Mouse (Mus musculus) megakaryocyte, embryonic 14.5 days (primary cell): ENCODE results near the gene Dusp6. TPM values are rescaled to one million over a fixed set of nuclear protein-coding genes. Genes with fewer than 3 reads are reported as not detected.
A peak's percentile ranks its signal among the peaks of the same experiment; 100 is the strongest.

Source experiments
- H3K27me3 ChIP-seq: replicated peaks from 2 replicates; pipeline ENCODE3; 2012; ENCODE audit warnings: inconsistent platforms
- H3K36me3 ChIP-seq: replicated peaks from 2 replicates; pipeline ENCODE3; 2012; ENCODE audit warnings: low read length, inconsistent platforms, mixed read lengths
- H3K4me1 ChIP-seq: 2 replicates; pipeline ENCODE4 v1.6.1; 2012; ENCODE audit warnings: inconsistent platforms
- H3K4me3 ChIP-seq: replicated peaks from 2 replicates; pipeline ENCODE3; 2012; ENCODE audit warnings: moderate library complexity, mild to moderate bottlenecking, inconsistent platforms
- H3K9me3 ChIP-seq: 2 replicates; pipeline ENCODE4 v1.6.1; 2012; ENCODE audit warnings: inconsistent platforms
- FLI1 ChIP-seq: IDR thresholded peaks from 2 replicates; pipeline ENCODE4 v1.6.1; 2012; ENCODE audit warnings: low read length, inconsistent platforms, mixed read lengths
- GATA1 ChIP-seq: IDR thresholded peaks from 3 replicates; pipeline ENCODE4 v1.6.1; 2012; ENCODE audit warnings: mixed read lengths, low read length, inconsistent platforms, borderline replicate concordance
- polyA plus RNA-seq: library from polyadenylated mRNA; stranded (reverse); fragments of >175 nt; gene quantifications from 2 replicates; pipeline ENCODE4 v1.2.3, GENCODE M21; 2012; ENCODE audit warnings: low replicate concordance; ENCODE audit not compliant: insufficient read depth

The Dusp6 gene
- polyA plus RNA-seq, 1 experiment, result 9.2 TPM

DNA sequence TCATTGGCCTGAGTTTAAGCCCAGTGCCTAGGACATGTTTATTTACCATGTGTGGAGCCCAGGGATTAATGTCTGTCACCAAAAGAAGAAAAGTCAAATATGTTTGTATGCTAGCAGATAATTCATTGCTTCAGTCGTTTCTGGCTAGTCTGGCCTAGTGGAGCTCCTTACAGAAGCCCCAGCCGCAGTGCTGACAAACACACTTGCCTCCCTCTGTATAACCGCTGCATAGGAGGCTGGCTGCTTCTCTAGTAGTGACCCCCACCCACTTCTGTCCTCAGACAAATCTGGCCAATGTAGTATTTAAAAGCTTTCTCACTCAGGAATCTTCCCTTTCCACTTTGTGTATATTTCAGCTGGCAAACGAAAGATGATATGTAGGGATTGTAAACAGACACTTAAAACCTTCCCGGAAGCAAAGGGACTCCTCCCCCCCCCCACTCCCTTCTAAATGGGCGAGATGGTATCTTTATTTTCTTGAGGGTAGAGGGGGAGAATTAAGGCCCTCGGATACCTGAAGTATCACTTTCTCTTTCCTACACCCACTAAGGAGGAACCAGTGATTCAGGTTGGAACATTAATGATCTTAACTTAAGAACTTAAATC lies 18.3 kb upstream of the Dusp6 start:
- H3K4me3 ChIP-seq, result no peak overlapping the region
- TF ChIP-seq FLI1, result no peak
- TF ChIP-seq GATA1, result no peak
- peaks cover 40% of the 10 kb centered on the region for H3K4me1 ChIP-seq
- no peaks in the 10 kb centered on the region for H3K36me3 ChIP-seq
- peaks cover 10% of the 10 kb centered on the region for H3K9me3 ChIP-seq
- peaks cover 20% of the 10 kb centered on the region for H3K27me3 ChIP-seq

DNA sequence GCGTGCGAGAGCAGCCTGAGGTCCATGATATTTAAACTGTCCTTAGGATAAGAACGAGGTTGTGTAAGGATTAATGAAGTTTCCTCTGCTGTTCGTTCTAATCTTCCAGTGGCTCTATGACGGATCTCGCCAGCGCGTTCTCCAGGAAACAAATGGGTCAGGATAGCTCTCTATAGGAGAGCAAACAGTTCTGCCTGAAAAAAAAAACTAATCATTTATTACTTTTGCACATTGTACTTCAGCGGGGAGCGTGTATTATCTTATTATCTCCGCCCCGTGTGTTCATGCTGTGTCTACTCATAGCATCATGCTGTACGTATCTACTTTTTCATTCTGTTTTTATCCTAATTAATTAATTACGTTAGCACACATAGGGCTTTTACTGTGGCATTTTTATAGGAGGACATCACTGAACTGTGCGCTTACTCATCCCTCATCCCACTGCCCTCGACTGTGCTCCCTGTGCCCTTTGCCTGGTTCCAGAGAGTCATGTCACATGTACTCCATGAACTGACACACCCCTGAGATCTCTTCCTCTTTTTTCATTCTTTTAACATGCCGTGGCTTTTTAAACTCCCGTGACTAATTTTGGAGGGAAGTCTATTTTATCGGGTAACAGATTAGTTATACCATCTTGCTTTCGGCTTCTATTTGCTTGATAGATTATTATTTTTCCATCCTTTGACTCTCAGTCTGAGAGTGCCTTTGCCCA lies 16.1 kb upstream of the Dusp6 start:
- Histone ChIP-seq H3K4me3 (no peak overlapping the region), H3K27me3 (peaks cover 9% of the 10 kb centered on the region), H3K36me3 (no peaks in the 10 kb centered on the region), H3K4me1 (peaks cover 35% of the 10 kb centered on the region), H3K9me3 (no peaks in the 10 kb centered on the region)
- no peak for TF ChIP-seq GATA1
- no peak for TF ChIP-seq FLI1

DNA sequence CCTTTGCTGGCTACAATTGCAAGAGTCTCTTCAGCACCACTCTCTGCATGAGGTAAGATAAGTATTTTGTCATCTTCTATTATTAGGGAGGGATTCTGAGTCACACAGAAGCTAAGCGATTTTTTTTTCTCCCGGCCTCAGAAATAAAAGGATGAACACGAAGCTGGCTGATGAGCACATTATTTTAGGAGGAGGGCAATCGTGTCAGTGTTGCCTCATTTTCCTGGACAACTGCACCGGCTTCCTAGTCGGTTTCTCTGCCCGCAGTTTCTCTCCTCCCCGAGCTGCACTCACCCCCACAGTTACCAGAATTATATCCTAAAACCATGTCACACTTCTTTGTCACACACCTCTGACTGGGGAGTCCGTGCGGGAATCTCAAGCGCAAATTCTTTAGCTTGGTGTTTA lies 12.2 kb upstream of the Dusp6 start:
- H3K36me3 ChIP-seq, result no peaks in the 10 kb centered on the region
- H3K4me3 ChIP-seq, result no peak overlapping the region
- TF ChIP-seq GATA1 (no peak), FLI1 (no peak)
- H3K4me1 ChIP-seq, result peaks cover 29% of the 10 kb centered on the region
- H3K9me3 ChIP-seq, result no peaks in the 10 kb centered on the region
- H3K27me3 ChIP-seq, result peaks cover 8% of the 10 kb centered on the region

DNA sequence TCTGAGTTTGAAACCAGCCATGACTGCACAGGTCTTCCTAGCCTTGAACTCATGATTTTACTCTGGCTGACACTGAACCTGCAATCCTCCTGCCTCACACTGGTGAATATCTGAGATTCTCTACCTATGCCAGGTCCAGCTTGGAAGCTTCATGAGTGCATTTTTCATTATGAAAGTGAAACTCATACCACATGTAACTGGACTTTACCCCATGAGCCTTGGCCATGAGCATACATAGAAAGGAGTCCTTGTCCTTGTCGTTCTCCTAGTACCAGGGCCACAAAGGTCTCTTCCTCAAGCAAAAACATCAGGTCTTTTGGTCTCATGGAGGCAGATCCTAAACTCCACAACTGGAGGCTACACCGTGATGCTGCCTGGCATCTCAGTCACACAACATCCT lies 9.6 kb upstream of the Dusp6 start:
- H3K9me3 ChIP-seq, result no peaks in the 10 kb centered on the region
- peaks cover 2% of the 10 kb centered on the region for H3K27me3 ChIP-seq
- H3K4me1 ChIP-seq, result peaks cover 38% of the 10 kb centered on the region
- no peak overlapping the region for H3K4me3 ChIP-seq
- TF ChIP-seq FLI1, result no peak
- no peak for TF ChIP-seq GATA1
- no peaks in the 10 kb centered on the region for H3K36me3 ChIP-seq

DNA sequence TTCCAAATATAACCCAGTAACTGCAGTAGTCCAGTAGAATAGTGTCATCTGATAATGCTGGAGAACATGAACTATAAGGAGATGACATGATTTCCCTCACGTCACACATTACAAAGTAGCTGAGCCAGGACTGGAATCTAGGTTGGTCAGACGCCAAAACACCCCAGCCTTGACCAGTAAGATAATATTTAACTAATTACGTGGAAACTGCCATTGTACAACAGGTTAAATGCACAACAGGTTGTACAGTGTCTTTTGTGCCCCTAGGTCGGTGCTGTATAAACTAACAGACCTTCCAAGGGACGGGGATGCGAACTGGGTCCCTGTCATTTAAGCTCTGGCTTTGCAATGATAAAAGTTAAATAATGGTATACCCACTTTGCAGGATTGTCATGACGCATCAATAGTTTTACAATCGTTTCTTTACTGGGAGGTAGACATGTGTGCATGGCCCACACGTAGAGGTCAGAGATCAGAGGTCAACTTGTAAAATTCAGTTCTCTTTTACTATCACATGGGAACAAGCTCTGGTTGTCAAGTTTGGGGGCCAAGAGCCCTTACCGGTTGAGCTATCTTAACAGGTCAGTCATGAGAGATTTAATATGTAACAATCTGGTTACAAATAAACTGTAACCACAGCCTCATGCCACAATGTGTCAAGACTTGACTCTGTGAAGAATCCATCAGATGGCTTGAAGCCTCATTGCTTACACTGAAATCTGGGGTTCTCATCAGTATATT lies 7.0 kb upstream of the Dusp6 start:
- TF ChIP-seq GATA1 (no peak), FLI1 (no peak)
- H3K36me3 ChIP-seq, result no peaks in the 10 kb centered on the region
- no peaks in the 10 kb centered on the region for H3K9me3 ChIP-seq
- peaks cover 57% of the 10 kb centered on the region for H3K4me1 ChIP-seq
- no peak overlapping the region for H3K4me3 ChIP-seq
- H3K27me3 ChIP-seq, result peaks cover 2% of the 10 kb centered on the region

DNA sequence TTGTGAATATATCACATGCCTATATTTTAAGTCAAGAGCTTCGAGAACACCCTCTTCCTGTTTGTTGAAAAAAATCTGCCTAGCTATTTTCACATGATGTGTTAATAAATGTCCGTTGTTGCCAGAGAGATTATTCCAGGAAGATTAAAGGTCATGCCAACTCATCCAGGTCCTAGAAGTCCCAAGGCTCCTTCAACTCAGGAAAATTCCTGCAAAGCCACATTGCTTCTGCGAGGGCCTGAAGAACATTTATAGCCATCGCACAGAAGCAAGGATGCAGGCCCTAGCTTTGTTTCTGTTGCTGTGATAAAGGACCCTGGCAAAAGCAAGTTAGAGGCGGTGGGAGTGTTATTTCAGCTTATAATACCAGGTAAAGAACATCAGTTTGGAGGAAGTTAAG lies 5.5 kb upstream of the Dusp6 start:
- Histone ChIP-seq H3K9me3 (no peaks in the 10 kb centered on the region), H3K36me3 (no peaks in the 10 kb centered on the region), H3K4me1 (peaks cover 50% of the 10 kb centered on the region), H3K4me3 (no peak overlapping the region), H3K27me3 (peaks cover 2% of the 10 kb centered on the region)
- no peak for TF ChIP-seq FLI1
- TF ChIP-seq GATA1, result no peak

DNA sequence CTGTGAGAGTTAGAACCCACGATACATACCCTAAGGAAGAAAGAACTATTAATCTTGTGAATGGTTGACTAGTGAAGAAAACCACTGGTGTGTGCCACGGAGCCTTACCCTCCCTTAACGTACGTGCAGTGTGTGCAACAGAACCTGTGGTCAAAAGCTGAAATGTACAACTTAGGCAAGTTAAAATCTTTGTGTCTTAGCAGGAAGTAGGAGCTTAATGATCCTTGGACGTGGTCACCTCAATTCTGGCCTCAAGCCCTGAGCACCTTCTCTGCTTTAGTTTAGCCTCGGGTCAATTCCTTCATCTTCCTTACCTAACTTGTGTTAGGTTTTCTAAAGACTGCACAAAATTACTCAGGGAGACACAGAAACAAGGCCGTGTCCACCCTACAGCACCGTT lies 3.2 kb upstream of the Dusp6 start:
- Histone ChIP-seq H3K27me3 (peaks cover 3% of the 10 kb centered on the region), H3K36me3 (no peaks in the 10 kb centered on the region), H3K4me3 (no peak overlapping the region), H3K9me3 (no peaks in the 10 kb centered on the region), H3K4me1 (peaks cover 60% of the 10 kb centered on the region)
- TF ChIP-seq GATA1 (no peak), FLI1 (no peak)

DNA sequence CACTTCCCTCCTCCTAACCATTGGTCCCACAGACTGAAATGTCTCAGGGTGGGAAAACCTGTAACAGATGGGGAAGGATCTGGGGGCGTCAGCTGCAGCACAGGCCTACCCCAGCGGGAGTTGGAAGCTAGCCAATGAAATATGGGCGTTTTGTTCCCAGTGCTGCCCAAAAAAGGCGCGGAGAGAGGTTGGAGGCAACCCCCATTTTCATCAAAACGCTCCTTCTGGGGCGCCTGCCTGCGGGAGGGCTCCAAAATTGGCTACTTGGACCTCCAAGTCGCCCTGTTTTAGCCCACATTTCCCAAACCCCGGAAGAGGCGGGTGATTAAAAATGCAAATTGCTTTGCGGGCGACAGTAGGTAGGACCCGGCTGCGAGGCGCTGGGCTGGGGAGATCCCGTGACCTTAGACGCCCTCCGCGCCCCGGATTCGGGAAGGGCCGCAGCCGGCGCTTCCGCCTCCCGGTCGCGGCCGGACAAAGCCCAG lies 1.8 kb upstream of the Dusp6 start:
- peaks cover 4% of the 10 kb centered on the region for H3K36me3 ChIP-seq
- H3K9me3 ChIP-seq, result no peaks in the 10 kb centered on the region
- TF ChIP-seq GATA1, result no peak
- TF ChIP-seq FLI1, result no peak
- H3K27me3 ChIP-seq, result peaks cover 2% of the 10 kb centered on the region
- peak overlapping the region; percentile 99 for H3K4me3 ChIP-seq
- H3K4me1 ChIP-seq, result peaks cover 73% of the 10 kb centered on the region

DNA sequence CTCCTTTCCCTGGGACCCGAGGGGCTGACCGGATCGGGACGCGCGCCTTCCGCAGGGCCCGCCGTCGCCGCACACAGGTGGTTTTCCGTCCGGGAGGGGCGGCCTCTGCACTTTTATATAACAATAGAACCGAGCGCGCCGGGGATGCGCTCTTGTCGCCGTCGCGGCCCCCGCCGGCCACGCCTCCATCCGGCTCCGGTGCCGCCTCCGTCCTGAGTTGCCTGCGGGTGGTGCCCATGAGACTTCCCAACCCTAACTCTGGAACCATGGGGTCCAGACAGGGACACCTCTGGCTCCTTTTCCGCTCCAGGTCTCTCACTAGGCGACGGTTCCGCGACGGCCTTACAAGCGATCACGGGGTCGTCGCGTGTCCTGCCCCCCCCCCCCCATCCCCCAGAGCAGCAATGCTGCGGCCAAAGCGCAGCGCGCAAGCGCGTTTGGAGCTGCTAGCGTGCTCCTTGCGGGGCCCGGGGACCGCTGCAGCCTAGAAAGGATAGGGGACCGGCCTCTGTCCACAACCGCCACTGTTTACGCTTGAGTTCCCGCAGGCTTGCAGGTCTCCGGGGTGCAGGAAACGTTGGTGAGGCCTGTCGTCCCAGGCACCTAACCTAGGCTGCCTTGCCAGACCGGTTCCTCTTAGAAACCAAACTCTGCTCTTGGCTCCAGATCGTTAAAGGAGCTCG lies 1.3 kb upstream of the Dusp6 start:
- peaks cover 2% of the 10 kb centered on the region for H3K27me3 ChIP-seq
- H3K9me3 ChIP-seq, result no peaks in the 10 kb centered on the region
- peak overlapping the region; percentile 99 for H3K4me3 ChIP-seq
- peaks cover 9% of the 10 kb centered on the region for H3K36me3 ChIP-seq
- H3K4me1 ChIP-seq, result peaks cover 76% of the 10 kb centered on the region
- TF ChIP-seq GATA1 (no peak), FLI1 (no peak)
